Mouse (Mus musculus): ENCODE measurements at regions not wholly inside any gene's neighbourhood (a gene's known extent, or its start where the extent isn't known, plus 50 kb on each side); places are given as distances from the start of the nearest gene placed in this dataset.
"Not testable (repeated sequence)": the region's sequence is repeated elsewhere in the genome, so short reads cannot be mapped to it uniquely, and the experiment has no call there.

DNA sequence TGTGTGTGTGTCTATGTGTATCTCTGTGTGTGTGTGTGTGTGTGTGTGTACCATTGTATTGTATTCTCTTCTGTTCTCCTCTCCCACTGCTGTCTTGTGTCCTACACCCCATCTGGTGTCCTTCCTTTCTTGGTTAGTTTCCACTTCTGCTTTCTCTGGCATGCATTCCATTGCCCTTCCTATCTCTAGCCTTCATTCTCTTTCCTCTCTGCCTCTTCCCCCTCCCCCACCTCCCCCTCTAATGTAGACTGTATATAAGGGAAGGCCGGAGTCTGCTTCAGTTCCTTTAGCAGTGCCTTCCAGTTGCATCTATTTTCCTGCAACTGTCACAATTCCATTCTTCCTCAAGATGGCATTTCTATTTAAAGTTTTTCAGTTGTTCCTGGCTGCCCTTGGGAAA is 161.5 kb upstream of the Rxfp2 start:
- no peak overlapping the region for H3K4me3 ChIP-seq
- DNase-seq (ENCODE audit: extremely low spot score in 1 of 2, low spot score in 2 of 2), result no peak
- no peak for TF ChIP-seq CTCF (IDR thresholded peaks at IDR 0.05)
- intact Hi-C loops (cut with DNase I), result no loop called here
- no peak overlapping the region for H3K27ac ChIP-seq

DNA sequence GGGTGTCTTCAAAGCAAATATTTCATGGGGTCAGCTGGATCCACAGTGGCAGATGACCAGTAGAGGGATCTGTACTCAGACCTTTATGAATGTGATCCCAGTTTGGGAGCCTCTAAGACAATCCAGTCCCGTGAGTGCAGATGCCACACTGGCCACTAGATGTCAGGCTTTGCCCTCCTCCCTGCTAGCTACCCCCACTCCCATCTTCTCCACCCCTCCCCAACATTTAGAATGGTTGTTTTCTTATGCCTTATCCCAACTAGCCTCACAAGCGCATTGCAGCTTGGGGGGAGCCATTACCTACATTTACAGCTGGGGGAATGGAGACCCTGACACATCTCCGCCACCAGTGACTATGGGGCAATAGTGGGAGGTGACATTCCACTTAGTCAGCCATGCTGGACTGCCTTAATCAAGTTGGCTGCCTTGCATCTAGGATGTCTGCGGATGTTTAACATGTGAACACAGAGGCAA is 156.9 kb upstream of the Rxfp2 start:
- TF ChIP-seq CTCF (IDR thresholded peaks at IDR 0.05), result peak; percentile 89
- Histone ChIP-seq H3K4me3 (no peak overlapping the region), H3K27ac (no peak overlapping the region)
- DNase-seq (ENCODE audit: extremely low spot score in 1 of 2, low spot score in 2 of 2), result peak; percentile 52 to 70
- intact Hi-C loops (cut with DNase I), result loop anchor here (1.0 kb wide), 2 partner anchors 122 to 160 kb away; no protein-coding TSS in a partner anchor

DNA sequence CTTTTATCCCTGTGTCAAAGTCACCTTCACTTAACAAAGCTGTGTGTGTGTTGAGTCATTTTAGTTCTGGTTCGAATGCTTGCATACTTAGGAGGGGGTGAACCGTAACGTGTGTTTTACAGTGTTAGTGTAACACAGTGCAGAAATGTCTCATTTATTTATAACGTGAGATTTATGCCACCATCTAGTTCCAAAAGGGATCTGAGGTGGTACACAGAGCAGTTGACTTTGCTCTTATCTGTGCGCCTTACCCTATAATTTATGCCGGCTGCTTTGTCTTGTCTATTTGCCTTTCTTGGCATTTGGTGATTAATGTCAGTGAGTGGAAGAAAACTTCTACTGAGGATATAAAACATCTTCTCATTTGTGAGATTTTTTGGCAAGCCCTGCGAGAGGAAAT is 150.5 kb upstream of the Rxfp2 start:
- Histone ChIP-seq H3K4me3 (no peak overlapping the region), H3K27ac (no peak overlapping the region)
- intact Hi-C loops (cut with DNase I), result no loop called here
- no peak for TF ChIP-seq CTCF (IDR thresholded peaks at IDR 0.05)
- no peak for DNase-seq (ENCODE audit: extremely low spot score in 1 of 2, low spot score in 2 of 2)

- intact Hi-C loops (cut with DNase I), result no loop called here
Observed at GRCm38 (mm10) chr5:149869441-149869840, 149.0 kb upstream of the Rxfp2 start.

GRCm38 (mm10) chr5:149870596-149870995 is 147.9 kb upstream of the Rxfp2 start:
- TF ChIP-seq CTCF (IDR thresholded peaks at IDR 0.05), result no peak
- Histone ChIP-seq H3K4me3 (no peak overlapping the region), H3K27ac (no peak overlapping the region)
- no peak for DNase-seq (ENCODE audit: extremely low spot score in 1 of 2, low spot score in 2 of 2)
- intact Hi-C loops (cut with DNase I), result no loop called here

More at GRCm38 (mm10) chr5:149869441-149869840, 149.0 kb upstream of the Rxfp2 start:
- H3K27ac ChIP-seq, result no peak overlapping the region
- DNase-seq (ENCODE audit: extremely low spot score in 1 of 2, low spot score in 2 of 2), result no peak
- no peak overlapping the region for H3K4me3 ChIP-seq
- no peak for TF ChIP-seq CTCF (IDR thresholded peaks at IDR 0.05)

- Histone ChIP-seq H3K4me3 (no peak overlapping the region), H3K27ac (no peak overlapping the region)
- no peak for DNase-seq (ENCODE audit: extremely low spot score in 1 of 2, low spot score in 2 of 2)
- intact Hi-C loops (cut with DNase I), result no loop called here
- no peak for TF ChIP-seq CTCF (IDR thresholded peaks at IDR 0.05)
Observed at GRCm38 (mm10) chr5:149871521-149871920, 147.0 kb upstream of the Rxfp2 start.

DNA sequence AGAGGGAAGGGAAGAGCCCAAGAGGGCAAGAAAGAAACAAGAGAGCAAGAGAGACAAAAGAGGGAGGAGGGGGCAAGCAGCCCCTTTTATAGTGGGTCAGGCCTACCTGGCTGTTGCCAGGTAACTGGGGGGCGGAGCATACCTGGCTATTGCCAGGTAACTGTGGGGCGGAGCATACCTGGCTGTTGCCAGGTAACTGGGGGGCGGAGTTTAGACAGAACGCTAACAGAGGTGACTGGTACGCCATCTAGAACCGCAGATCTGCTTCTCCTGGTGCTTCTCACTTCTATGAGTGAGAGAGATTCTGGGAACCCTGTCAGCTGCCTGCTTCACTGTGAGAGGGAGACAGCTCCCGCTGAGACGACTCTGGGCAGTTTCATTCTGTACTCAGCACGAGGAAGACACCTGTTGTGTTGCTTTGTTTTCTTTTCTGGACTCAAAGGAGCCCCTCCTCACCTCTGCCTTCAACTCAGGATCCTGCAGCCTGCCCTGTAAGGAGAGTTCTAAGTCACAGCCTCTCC is 144.9 kb upstream of the Rxfp2 start:
- intact Hi-C loops (cut with DNase I), result no loop called here
- H3K4me3 ChIP-seq, result no peak overlapping the region
- no peak overlapping the region for H3K27ac ChIP-seq
- DNase-seq (ENCODE audit: extremely low spot score in 1 of 2, low spot score in 2 of 2), result no peak
- TF ChIP-seq CTCF (IDR thresholded peaks at IDR 0.05), result no peak

DNA sequence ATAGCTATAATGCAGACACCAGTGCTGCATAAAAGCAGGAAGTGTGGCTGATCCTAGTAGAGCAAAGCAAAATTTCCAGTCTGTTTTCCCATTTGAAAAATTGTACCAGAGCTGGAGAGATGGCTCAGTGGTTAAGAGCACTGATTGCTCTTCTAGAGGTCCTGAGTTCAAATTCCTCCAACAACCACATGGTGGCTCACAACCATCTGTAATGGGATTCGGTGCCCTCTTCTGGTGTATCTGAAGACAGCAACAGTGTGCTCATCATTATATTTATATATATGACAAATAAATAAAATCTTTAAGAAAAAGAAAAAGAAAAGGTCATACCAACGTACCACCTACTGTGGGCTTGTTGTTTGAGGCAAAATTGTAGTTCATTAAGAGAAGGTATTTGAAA is 144.1 kb upstream of the Rxfp2 start:
- peak; percentile 44 for TF ChIP-seq CTCF (IDR thresholded peaks at IDR 0.05)
- intact Hi-C loops (cut with DNase I), result no loop called here
- H3K27ac ChIP-seq, result no peak overlapping the region
- DNase-seq (ENCODE audit: extremely low spot score in 1 of 2, low spot score in 2 of 2), result no peak
- H3K4me3 ChIP-seq, result no peak overlapping the region

GRCm38 (mm10) chr5:149892453-149892852 is 126.0 kb upstream of the Rxfp2 start:
- H3K27ac ChIP-seq; H3K4me3 ChIP-seq; DNase-seq (ENCODE audit: extremely low spot score in 1 of 2, low spot score in 2 of 2); intact Hi-C loops (cut with DNase I): not testable (repeated sequence)

DNA sequence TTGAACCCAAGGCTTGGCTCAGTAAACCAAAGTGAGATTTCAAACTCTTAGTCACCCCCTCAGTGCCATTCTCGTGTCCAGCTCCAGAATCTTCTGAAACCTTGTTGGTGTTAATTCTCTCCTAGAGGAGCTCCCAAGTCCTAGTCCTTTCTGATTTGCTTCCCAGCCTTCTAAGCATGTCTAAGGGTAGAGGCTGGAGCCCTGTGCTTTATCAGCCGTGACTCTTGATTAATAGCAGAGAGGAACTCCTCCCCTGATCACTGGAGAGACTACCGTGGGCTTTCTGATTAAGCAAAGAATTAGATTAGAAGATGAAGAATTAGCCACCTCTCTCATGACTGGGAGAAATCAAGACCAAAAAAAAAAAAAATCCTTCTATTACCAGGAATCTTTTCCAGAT is 111.5 kb upstream of the Rxfp2 start:
- Histone ChIP-seq H3K27ac (no peak overlapping the region), H3K4me3 (no peak overlapping the region)
- intact Hi-C loops (cut with DNase I), result no loop called here
- no peak for DNase-seq (ENCODE audit: extremely low spot score in 1 of 2, low spot score in 2 of 2)
- no peak for TF ChIP-seq CTCF (IDR thresholded peaks at IDR 0.05)

GRCm38 (mm10) chr5:149908376-149909078 is 109.9 kb upstream of the Rxfp2 start:
- Histone ChIP-seq H3K27ac (no peak overlapping the region), H3K4me3 (no peak overlapping the region)
- intact Hi-C loops (cut with DNase I), result no loop called here
- no peak for TF ChIP-seq CTCF (IDR thresholded peaks at IDR 0.05)
- DNase-seq (ENCODE audit: extremely low spot score in 1 of 2, low spot score in 2 of 2), result no peak

GRCm38 (mm10) chr5:149909108-149909739 is 109.3 kb upstream of the Rxfp2 start:
- no peak for DNase-seq (ENCODE audit: extremely low spot score in 1 of 2, low spot score in 2 of 2)
- intact Hi-C loops (cut with DNase I), result no loop called here
- H3K27ac ChIP-seq, result no peak overlapping the region
- H3K4me3 ChIP-seq, result no peak overlapping the region
- TF ChIP-seq CTCF (IDR thresholded peaks at IDR 0.05), result no peak
